Mouse (Mus musculus) MN1 (cell line): ENCODE results near the gene Ell3.
A peak's percentile ranks its signal among the peaks of the same experiment; 100 is the strongest.
"Not testable (repeated sequence)": the region's sequence is repeated elsewhere in the genome, so short reads cannot be mapped to it uniquely, and the experiment has no call there.

Source experiments
- DNase-seq: peaks from one replicate; pipeline ENCODE4 v3.0.0-alpha.2; 2016; ENCODE audit warnings: low spot score

Ell3 gene

DNA sequence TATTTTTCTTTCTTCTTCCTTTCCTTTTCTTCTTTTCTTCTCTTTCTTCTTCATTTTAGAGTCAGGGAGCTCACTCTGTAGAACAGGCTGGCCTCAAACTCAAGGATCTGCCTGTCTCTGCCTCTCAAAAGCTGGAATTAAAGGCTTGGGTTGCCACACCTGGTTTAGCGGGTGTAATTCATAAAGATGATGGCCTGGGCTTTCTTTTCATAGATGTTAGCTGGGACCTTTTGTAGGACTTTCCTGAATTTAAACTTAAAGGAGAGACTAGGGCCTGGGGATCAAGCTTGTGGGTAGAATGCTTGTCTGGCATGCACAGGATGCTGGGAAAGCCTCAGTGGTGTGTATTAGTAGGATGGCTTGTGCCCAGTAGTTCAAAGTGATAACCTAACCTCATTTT lies at the start of gene Ell3:
TSS of gene Ell3 (minus strand) at position 101 of the 400 bp plus-strand sequence.
- DNase-seq = no peak

DNA sequence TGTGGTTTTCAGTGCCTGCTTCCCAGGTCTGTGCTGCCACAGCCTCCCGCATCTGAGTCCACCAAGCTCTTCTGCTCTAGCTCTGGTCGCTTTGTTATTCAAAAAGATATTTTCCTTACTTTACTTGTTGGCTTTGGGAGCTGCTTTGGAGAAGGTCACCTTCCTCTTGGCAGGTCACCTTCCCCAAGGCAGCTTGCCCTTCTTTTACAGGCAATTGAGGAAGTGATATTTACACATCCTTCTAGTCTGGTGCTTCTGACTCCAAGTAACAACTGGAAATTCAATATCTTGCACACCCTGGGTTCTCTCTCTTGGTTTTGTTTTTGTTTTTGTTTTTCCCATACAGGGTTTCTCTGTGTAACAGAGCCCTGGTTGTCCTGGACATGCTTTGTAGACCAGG lies 40.3 kb upstream of the Ell3 start:
- DNase-seq = not testable (repeated sequence)

DNA sequence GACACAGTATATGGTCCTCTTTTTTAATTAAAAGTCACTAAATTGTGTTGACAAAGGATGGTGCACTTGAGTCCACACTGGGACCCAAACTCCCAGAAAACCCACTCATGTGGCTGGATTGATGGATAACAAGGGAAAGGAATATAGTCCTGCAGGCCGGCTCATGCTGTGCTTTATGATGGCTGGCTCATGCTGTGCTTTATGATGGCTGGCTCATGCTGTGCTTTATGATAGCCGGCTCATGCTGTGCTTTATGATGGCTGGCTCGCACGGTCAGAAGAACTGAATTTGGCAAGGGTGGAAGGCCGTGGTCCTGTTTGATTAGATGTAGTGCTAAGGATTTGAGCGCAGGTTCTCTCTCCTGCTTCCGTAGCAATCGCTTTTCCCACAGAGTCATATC lies 39.5 kb upstream of the Ell3 start:
- DNase-seq = no peak

DNA sequence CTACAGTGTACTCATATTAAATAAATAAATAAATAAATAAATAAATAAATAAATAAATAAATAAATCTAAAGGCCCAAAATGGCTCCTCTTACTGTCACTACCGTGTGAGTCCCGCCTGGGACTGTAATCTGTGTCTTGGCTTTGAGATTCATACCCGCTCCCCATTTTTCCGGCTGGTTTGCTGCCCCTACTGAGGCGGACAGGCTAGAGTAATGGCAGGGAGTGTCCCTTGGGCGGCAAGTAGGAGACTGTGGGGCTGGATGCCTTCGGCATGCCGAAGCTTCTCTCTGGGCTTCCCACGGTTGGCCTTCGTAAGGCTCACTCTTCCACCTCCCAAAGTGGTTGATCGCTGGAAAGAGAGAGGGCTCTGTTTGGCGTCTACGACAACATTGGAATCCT lies 36.8 kb upstream of the Ell3 start:
- DNase-seq = not testable (repeated sequence)

DNA sequence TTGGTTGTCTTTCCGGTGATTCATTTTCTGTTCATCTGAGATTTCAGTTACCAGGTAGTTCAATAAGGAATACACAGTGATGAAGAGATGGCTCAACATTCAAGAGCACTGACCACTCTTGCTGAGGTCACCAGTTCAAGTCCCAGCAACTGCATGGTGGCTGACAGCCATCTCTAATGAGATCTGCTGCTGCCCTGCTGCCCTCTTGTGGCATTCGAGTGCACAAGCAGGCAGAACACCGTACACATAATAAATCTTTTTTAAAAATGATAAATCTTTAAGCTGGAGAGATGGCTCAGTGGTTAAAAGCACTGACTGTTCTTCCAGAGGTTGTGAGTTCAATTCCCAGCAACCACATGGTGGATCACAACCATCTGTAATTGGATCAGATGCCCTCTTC lies 36.4 kb upstream of the Ell3 start:
- no peak for DNase-seq

DNA sequence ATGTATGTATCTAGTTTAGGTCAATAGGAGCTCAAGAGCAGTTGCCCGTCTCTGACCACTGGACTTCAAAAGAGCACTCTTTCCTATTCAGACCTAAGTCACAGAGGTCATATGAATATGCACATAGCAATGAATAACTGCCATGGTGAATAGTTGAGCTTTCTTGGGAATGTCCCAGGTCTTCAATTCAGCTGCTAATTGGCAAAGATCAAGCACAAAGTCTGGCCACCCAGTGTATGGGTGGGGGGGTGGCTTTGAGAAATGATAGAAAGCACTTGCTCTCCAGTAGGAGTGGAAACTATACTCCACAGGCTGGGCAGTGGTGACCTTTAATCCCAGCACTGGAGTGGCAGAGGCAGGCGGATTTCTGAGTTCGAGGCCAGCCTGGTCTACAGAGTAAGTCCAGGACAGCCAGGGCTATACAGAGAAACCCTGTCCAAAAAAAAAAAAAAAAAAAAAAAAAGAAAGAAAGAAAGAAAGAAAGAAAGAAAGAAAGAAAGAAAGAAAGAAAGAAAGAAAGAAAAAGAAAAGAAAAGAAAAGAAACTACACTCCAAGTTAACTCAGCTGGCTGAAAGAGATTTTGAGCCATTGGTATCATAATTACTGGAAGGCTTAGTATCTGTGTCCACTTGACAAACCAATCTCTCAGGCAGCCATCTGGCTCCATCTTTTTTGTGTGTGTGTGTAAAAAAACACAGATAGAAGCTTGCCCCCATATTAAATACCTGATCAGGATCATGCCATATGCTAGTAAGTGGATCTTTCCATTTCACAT lies 33.6 kb upstream of the Ell3 start:
- DNase-seq = no peak

DNA sequence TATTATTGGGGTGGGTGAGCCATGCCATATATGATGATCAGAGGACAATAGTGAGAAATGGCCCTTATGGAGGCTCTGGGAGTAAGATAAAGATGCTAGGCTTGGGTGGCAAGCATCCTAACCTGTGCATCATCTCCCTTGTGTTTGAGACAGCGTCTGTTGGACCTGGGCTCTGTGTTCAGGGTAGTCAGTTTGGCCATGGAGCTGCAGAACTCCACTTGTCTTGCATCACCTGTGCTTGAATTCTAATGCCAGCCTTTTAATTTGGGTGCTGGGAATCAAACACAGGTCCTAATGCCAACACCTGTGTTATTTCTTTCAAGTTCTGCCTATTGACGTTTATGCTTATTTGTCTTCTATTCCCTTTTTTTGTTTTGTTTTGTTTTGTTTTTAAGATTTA lies 31.2 kb upstream of the Ell3 start:
- DNase-seq = not testable (repeated sequence)

DNA sequence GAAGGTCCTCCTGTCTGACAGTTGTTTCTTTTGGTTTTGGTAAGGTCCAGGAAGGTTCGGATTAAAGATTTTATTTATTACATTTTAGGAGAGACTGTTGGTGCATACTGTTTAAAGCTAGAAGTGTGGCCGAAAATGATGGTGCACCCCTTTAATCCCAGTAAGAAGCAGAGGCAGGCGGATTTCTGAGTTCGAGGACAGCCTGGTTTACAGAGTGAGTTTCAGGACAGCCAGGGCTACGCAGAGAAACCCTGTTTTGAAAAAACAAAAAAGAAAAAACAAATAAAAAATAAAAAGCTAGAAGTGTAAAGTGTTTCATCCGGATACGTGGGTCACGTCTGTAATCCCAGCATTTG lies 30.1 kb upstream of the Ell3 start:
- DNase-seq = no peak

DNA sequence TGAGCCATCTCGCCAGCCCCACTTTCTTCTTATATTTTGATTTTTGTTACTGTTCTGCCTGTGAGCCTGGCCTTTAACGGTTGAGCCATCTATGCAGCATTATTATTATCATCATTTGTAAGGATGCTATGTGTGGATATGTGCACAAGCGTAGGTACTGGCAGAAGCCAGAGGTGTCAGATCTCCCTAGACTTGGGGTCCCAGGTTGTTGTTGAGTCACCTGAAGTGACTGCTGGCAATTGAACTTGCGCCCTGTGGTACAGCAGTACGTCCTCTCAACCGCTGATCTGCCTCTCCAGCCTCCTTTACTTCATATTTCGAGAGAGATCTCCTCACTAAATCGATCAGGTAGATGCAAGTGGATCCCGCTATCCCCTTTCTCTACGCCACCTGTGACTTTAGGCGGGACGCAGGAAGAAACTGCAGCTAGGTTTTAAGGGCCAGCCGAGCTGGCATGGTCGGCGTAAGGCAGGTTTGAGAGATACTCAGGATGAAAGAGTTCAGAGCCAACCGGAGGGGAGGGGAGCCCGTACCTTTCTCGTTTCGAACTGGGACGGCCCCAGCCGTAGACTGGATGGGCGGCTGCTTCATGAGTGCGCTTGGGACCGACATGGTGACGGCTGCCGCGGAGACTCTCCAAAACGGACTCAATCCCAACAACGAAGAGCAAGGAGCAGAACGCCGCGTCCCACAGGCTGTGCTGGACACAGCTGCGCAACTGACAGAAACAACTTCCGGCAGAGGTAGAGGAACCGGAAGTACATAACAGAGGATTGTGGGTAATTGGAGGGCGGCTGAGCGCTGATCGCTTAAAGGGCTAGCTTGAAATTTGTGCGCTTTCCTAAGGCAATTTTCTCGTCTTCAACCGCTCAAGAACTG lies 29.5 kb upstream of the Ell3 start, which contains the start of gene Mfap1b:
TSS of gene Mfap1b (minus strand) at position 767 of the 879 bp plus-strand sequence.
- peak; percentile 91 for DNase-seq

DNA sequence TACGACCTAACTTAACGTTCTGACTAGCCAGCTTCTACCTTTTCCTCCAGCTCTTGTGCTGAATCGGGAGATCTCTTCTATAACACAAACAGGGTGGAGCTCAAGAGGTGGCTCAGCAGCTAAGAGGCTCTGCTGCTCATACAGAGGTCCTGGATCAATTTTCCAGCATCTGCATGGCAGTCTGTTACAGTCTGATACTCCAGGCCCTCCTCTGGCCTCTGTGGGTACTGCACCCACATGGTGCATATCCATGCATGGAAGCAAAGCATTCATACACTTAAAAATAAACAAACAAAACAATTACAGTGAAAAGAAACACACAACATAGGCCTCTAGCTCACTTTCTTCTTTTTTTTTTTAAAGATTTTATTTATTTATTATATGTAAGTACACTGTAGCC lies 28.7 kb upstream of the Ell3 start:
- DNase-seq = not testable (repeated sequence)

DNA sequence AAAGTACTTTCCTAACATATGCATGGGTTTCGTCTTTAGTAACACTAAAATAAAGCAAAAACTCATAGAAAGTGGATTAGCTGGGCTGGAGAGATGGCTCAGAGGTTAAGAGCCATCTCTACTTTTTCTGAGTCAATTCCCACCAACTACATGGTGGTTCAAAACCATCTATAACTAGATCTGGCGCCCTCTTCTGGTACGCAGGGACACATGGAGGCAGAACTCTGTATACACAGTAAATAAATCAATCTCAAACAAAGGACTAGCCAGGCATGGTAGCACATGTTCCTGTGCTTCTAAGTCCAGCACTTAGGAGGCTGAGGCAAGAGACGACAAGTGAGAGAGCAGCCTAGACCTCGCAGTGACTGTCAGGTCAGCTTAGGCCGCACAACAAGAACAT lies 24.9 kb upstream of the Ell3 start:
- DNase-seq = not testable (repeated sequence)

DNA sequence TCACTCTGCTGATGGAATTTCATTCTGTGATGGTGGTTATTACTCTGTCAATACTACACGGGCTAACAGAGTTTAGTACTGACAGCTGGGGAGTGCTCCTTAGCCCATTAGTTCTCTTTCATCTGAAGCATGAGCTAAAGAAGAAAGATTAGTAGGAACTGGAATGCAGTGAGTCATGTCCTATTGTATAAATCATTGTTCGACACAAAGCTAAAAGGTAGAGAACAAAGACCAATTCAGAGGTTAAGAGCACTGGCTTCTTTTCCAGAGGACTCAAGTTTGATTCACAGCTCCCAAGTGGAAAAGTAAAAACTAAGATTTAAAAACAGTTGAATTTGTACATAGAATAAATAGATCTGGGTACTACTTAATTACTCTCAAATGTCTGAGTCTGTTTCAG lies 16.0 kb upstream of the Ell3 start:
- no peak for DNase-seq

DNA sequence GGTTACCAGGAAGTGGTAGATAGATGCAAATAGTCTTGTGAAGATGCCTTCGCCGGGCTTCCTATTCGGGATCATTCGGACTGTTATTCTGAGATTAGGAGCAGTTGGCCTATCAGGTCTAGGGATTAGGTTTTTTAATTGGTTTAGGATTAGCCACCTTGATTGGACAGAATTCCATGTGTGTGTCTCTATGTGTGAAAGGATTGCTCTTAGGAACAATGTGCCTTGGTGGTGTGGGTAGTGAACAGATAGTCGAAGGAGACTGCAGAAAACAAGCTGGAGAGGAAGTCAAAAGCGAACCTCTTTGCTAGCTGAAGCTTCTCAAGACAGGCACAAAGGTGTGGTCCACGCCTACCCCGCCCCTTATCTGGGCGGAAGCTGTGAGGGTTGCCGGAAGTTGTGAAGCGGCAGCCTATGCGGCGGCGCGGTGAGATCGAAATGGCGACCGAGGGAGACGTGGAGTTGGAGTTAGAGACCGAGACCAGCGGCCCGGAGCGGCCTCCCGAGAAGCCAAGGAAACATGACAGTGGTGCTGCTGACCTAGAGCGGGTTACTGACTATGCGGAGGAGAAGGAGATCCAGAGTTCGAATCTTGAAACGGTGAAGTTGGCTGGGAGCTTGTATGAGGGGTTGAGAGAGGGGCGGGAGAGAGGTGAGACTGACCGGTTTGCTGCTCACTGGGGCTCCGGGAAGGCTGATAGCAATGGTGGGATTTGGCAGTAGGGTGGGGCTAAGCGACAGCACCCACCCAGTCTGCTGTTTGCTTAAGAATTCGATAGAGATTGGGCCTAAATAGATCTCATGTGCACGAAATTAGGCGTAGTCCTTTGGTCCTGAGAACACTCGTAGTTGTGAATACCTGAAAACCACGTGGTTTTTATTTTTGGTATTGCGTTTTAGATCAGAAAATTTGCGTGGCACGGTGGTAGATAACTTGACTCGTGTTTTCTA lies 12.9 kb upstream of the Ell3 start, which contains the start of gene Serinc4:
TSS of gene Serinc4 (minus strand) at position 90 of the 951 bp plus-strand sequence.
- peak; percentile 85 for DNase-seq

DNA sequence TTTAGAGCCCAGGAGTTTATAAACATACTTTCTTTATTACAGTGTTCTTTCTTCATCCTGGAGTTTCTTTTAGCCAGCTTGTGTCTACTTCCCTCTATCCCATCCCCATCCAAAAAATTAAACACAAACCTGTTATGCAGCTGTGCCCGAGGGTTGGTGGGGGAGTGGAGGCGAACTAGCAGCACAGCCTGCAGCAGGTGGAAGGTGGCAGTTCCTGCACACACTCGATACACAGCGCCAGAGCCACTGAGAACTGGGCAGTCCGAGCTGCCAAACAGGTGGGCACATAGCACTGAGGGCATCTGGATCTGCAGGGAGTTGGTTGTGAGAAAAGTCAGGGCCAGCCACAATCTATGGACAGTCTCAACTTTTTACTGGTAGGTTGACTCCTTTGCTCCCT lies 11.5 kb upstream of the Ell3 start:
- no peak for DNase-seq

DNA sequence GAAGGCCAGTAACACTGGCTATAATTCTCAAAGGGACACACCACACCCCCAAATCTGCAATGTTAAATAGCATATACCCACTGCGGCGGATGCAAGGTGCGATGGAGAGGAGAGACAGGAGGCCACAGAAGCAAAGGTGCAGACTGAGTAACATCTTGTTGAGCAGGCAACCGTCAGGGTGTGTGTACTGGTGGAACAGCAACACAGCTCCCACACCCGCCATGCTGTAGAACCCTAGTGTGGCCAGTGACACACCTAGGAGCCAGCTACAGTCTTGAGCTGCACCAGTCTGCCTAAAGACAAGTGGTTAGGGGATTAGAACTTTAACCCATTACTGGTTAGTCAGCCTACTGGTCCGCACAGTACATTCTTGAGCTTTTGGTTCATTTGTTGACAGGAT lies 9.8 kb upstream of the Ell3 start:
- DNase-seq = no peak

DNA sequence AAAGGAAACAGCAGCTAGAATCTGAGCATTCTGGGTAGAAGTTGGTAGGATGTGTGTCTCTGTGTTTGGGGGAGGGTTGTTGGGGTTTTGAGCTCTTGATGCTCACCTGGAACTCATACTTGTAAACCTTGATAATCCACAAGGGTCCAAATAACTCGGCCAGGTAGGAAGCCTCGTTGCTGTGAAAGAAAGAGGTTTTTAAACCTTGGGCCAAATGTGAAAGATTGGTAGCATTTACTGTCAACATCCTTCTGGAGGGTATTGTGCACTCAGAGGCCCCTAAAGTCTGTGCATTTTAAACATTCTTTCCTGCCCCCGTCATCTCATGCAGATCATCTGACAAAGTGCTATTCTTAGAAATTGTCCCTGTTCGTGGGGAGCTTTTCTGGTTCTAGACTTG lies 8.9 kb upstream of the Ell3 start, which contains the start of gene Hypk:
TSS of gene Hypk (plus strand) at position 301 of the 400 bp plus-strand sequence.
- no peak for DNase-seq

DNA sequence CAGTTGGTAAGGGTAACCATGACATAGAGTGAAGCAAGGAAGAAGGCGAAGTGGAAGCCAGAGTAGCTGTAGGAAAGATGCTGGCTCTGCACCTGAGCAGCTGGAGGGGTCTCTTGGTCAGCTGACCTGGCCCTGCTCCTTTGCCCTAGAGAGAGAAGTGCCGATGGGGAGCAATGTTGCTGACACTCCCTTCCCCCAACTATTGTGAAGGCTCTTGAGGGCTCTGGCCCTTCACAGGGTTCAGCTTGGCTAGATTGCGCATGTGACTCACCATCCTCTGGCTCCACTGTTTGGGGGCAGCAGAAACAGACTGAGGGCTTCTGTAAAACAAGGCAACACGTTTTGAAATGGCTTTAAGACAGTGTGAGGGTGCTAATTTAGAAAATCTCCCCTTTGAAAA lies 8.3 kb upstream of the Ell3 start:
- no peak for DNase-seq

DNA sequence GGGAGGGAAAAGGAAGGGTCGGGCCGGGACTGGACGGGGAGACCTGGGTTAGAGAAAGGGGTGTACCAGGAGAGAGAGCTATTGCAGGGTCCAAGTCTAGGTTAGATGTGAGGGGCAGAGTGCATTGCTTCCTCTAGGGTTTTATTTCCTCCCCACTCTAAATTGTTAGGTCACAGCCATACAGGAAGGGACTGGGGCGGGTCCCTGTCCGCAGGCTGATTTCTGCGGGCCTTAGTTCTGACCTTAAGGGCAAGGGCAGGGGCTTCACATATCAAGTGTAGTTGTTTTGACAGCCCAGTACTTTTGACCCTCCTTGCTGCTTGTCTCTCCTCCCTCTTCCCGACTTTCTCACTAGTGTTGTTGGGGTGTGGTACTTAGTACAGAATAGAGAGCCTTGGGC lies 6.0 kb upstream of the Ell3 start:
- no peak for DNase-seq

DNA sequence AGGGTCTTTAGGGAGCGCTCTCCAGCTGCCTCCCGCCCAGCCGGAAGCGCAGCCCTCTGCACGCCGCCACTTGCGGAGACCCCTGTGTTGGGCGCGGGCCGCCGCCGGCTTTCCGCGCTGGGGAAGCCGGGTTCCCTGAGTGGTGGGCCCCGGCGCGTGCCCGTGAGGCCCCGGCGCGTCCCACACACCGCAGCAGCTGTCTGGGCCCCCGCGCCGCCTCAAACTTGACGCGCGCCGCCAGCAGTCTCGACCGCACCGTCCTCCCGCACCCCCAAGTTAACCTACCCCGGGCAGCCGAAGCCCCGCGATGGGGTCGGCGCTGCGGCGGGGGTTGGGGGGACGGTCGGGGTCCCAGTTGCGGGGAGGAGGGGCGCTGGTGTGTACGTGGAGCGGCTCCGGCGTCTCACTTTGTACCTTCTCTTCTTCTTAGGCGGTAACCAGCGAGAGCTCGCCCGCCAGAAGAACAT lies 5.5 kb upstream of the Ell3 start:
- no peak for DNase-seq

DNA sequence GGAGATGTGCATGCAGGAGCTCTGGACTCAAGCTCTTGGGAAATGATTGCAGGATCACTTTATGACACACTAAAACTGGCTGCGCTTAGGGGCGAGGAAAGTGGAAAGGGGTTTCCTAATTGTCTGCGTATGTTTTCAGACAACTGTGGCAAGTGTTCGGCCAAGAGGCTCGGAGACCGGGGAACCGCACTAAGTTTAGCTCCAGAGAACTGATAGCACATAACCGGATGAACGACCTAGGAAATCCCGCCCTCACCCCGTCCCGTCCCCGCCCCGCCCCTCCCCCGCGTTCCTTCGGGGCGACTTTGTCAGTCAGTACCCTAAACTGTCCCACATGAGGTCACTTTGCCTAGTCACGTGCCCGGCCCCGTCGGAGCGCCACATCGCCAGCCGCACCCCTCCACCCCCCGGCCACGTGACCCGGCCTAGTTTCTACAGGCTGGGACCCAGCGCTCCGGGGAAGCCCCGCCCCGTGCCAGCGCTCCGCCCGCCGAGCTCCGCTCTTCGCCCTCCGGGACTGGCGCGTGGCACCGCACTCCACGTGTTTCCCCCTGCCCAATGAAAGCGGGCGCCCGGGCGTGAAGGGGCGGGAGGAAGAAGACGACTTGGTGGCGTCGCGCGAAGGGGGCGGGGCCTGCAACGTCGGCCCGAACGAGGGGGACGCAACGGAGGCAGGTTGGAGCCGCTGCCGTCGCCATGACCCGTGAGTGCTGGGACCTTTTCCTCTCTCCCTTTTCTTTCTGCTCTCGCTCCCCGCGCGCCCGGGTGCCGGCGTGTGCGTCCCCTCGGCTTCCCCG lies 4.9 kb upstream of the Ell3 start, which contains the start of gene Serf2:
TSS of gene Serf2 (plus strand) at position 457 of the 797 bp plus-strand sequence.
- peak; percentile 98 for DNase-seq

DNA sequence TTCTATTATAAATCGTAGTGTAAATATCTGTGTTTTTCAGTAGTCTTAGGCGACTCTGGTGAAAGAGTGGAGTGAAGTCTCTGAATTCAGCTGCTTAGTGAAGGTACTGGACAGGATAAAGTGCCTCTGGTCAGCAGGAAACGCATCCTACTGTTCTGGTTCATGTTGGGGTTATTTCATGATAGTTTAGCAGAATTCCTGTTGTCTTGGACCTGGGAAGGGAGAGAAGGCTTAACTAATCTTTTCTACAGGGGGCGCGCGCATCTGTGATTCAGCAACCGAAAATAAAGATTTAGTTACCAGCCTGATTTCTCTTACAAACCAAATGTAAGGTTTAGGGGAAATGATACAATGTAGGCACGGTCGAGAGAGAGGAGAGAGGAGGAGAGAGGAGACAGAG lies 4.1 kb upstream of the Ell3 start:
- DNase-seq = peak; percentile 65
